Mouse (Mus musculus) frontal cortex, adult 2 months (tissue): ENCODE results near the gene Dlk1. TPM values are rescaled to one million over a fixed set of nuclear protein-coding genes. Genes with fewer than 3 reads are reported as not detected.

Experiments
- polyA plus RNA-seq: library from polyadenylated mRNA; depleted of rRNA; stranded (reverse); fragments of >200 nt; gene quantifications from 2 replicates; pipeline ENCODE4 v1.2.3, GENCODE M21; 2012; rRNA removed

The Dlk1 gene
- polyA plus RNA-seq, 1 experiment: 3.1 TPM

Other genes starting within 250 kb of the Dlk1 start
- gene Rtl1, start 147.5 kb downstream of the Dlk1 start, polyA plus RNA-seq: 0.13 and 0.16 TPM in 2 replicates